Mouse (Mus musculus) embryo, embryonic 11 days (tissue): ENCODE results near the gene Utp18.
"Not testable (repeated sequence)": the region's sequence is repeated elsewhere in the genome, so short reads cannot be mapped to it uniquely, and the experiment has no call there.

Experiments
- DNase-seq: peaks from one replicate; pipeline ENCODE4 v3.0.0-alpha.2; 2015

Utp18 gene

DNA sequence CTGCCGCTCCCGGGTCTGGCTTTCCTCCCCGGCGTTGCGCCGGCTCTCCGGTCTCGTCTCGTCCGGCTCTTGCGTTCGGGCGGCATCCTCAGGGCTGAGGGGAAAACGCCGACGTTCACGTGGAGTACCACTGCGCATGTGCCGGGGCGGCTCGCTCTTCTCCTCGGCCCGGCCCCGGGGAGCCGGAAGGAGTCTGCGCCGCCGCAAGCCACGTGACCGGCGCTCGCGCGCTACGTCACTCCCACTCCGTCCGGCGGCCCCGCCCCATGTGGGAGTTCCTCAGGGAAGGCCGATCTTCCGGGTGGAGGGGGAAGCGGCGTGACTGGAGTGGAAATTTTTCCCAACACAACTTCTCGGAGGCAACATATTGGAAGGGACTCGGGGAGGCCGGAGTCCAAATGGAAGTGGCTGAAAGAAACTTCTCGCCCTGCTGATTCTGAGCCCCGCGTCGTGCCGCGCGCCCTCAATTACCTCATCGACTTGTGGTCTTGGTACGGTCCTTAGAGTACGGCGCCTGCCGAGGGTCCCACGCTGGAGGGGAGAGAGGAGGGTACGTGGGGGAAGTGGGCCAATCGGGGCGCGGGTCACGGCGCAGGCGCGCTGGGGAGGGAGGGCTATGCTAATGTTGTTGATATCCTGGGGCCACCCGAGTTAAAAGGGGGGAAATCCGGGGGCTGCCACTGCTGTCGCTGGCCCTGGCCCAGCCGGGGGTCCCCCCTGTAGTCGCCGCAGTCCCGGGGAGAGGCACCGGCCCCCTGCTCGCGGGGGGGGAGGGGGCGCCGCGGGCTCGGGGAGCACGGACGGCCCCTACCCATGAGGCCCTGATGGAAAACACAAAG, at the start of gene Utp18, which contains the start of gene Mbtd1:
Gene Utp18, minus strand, starts transcription at position 195 of the 839 bp plus-strand sequence.
Gene Mbtd1, plus strand, starts transcription at position 281 of the 839 bp plus-strand sequence.
- DNase-seq, result peak; percentile 99

- DNase-seq, result no peak
Observed at GRCm38 (mm10) chr11:93929106-93929505, 43.5 kb upstream of the Utp18 start.

DNA sequence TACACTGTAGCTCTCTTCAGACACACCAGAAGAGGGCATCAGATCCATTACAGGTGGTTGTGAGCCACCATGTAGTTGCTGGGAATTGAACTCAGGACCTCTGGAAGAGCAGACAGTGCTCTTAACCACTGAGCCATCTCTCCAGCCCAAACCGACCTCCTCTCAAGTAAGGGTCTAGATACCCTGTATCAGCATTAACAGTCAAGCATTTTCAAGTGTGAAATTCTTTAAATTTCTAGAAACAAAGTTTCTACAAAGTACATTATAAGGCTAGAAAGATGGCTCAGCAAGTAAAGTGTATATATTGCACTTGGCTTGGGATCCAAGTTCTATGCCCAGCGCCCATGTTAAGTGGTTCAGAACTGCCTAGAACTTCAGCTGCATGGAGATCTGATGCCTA, 29.5 kb upstream of the Utp18 start:
- DNase-seq, result not testable (repeated sequence)

DNA sequence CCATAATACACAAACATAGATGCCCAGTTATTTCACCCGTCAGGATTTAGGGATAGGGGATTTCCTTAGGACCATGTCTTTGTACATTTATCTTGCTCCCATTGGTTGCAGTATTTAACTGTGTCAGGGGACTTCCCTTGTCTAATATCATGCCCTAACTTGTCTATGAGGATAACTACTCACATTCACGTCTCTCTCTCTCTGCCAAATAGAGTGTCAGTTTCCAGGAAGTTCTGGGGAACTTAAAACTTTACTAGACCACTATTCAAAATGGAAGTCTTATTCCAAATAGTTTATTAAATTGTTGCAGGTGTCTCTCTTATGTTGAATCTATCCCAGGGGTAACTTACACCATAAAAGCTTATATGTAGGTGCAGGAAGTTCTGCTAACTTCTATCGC, 26.0 kb upstream of the Utp18 start:
- no peak for DNase-seq

DNA sequence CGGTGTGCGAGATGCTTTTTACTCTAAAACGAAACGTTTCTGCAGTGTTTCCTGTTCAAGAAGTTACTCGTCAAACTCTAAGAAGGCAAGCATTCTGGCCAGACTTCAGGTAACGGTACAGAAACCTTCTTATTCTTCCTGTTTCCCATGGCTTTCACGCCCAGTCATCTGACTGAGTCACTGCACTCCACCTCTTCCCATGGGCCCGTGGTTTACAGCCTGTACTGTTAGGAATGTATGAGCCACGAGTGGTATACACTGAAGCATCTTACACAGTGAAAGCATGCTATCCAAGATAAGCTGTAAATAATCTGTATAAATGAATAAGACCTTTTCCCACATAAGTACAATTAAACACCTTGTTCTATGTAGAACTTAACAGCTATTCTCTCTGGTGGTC, 23.3 kb upstream of the Utp18 start:
- DNase-seq, result no peak

GRCm38 (mm10) chr11:93907839-93908238, 22.3 kb upstream of the Utp18 start:
- DNase-seq, result no peak

- no peak for DNase-seq
Observed at GRCm38 (mm10) chr11:93906834-93907233, 21.3 kb upstream of the Utp18 start.

DNA sequence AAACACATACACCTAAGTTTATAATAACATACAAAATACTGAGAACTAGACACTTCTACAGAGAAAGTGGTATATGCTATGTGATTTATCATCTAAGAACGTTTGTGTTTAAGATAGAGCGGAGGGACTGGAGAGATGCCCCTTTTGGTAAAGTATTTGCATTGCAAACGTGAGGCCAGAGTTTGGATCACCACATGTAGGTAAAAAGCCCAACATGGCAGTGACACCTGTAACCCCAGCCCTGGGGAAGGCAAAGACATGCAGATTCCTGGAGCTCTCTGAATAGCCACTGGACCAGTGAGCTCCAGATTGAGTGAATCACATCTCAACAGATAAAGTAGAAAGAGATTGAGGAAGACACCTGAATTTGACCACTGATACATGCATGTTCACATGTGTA, 12.2 kb upstream of the Utp18 start:
- DNase-seq, result no peak

- DNase-seq, result peak; percentile 3
Observed at GRCm38 (mm10) chr11:93887080-93887447, 1.5 kb upstream of the Utp18 start.

- DNase-seq, result peak; percentile 68
Observed at GRCm38 (mm10) chr11:93886411-93887079, 979 bp upstream of the Utp18 start.

DNA sequence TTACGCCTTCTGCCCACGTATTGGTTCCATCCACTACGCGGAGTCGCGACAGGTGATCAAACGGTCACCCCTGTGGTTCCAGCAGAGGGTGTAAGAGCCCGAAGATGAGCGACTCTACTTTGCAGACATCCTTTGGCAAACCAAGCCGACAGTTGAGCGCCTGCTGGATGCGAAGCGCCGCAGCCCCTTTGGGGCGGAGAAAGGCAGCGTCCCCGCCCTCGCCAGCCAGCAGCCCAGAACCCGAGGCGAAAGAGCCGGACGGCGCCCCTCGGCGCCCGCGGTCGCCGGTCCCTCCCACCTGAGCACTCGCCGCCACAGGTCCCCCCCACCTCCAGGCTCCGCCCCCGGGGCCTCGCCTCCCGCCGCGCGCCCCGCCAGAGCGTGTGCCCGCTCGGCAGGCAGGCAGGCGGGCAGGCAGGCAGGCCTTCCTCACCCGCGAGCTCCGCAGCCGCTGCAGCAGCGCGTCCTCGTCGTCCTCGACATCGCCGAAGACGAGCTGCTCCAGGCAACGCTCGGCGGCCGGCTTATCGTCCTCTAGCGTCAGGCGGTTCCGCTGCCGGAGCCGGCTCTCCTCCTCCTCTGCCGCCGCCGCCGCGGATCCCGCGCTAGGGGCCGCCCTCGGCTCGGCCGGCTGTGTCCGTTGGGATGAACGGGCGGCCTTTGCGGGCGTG, 530 bp downstream of the Utp18 start:
- peak; percentile 79 for DNase-seq

DNA sequence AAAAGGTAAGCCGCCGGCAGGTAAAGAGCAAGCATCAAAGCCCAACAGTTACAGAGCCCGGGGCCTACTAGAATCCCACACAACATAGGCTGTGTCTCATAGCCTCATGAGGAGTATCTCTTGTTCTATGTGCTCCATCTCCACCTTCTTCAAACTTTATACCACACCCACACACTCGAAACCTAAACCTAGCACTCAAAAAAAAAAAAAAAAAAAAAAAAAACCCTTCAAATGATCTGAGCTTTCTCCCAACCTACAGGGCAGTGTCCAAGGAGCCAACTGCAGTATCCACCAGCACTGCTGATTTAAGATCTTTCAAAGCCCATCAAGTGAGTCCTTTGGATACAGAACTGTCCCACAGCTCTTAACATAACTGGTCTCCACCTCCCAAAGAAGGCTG, 1.5 kb downstream of the Utp18 start:
- DNase-seq, result no peak

DNA sequence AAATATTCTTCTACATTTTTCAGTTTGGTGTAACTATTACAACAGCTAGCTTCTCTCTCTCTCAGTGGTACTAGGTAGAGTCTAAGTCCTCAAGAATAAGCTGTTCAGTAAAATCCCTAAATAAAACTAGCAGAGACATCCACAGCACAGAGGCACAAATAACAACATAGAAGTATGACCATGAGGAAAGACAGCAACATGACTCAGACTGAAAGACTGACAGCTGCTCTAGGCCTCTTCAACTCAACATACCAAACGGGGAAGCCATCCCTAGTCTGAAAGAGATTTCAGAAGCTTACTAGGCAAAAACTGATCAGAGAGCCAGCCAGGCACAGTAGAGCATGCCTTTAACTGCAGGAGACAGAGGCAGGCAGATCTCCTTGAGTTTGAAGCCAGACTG, 22.9 kb downstream of the Utp18 start:
- DNase-seq, result no peak

- DNase-seq, result no peak
Observed at GRCm38 (mm10) chr11:93862045-93862623, 23.4 kb downstream of the Utp18 start.

DNA sequence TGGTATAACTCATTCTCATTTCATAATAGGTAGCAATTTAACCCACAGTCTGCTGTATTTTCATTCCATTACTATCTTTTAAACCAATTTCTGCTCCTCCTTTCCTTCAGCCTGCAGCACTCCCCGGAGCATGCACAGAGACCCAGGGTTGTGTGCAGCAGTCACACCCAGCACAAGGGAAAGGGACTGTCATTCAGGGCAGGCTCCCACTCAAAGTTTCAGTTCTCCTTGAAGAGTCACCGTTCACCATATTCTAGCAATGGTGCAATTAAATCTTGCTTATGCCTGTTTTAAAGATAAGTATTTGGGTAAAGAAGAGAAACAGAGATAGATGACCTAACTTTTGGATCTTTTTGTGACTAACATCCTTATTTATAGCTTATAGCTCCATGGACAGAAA, 24.4 kb downstream of the Utp18 start:
- no peak for DNase-seq

- no peak for DNase-seq
Observed at GRCm38 (mm10) chr11:93860540-93861172, 24.9 kb downstream of the Utp18 start.

GRCm38 (mm10) chr11:93856284-93856955, 29.1 kb downstream of the Utp18 start:
- DNase-seq, result peak; percentile 86

DNA sequence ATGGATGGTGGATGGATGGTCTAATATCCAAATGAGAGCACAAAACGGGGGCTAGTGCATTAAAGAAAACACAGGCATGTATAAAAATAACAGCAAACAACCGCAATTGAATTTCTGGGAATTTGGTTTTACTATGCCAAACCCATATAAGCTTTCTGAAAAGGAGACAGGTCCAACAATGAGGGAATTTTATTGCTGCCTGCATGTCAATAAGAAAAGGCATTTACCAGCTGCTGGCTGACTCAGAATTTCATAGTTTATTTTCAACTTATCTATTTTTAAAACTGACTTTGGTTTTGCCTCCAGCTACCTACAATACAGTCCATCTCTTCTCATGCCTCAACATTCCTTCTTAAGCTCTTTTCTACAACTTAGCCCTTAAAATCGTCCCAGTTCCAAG, 33.0 kb downstream of the Utp18 start:
- DNase-seq, result no peak

DNA sequence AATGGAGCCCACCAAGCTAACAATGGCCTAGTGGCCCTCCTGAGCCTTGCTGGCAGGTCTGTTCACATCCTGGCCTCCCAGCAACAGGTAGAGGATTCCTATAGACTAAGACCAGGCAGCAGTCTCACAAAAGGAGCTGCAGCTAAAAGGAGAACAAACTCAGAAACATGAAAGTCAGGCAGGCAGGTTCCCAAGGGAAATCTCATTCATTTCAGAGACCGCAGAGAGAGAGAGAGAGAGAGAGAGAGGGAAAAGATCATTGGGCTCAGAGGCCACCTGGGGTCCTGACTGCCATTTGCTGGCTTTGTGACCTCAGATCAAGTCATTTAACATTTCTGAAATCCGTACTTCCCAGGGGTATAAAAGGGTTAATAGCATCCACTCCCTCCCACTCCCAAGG, 38.2 kb downstream of the Utp18 start:
- peak; percentile 14 for DNase-seq

- DNase-seq, result no peak
Observed at GRCm38 (mm10) chr11:93835800-93836199, 49.8 kb downstream of the Utp18 start.

DNA sequence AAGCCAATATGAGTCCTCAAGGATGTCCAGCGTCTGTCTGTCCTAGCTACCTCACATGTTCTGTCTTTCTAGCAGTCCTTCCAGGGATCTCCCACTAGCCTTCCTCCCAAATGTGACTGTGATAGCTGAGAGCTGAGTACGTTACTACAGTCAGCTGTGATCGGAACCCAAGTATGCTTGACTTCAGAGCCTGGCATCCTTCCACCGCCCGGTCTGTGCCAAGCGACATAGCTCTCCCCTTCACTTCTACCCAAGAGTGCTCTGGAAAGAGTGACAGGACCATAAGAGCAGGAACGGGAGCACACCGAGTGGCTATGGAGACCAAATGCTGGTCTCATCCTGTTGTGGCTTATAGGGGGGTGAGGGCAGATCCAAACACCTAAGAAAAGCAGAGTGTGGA, 55.6 kb downstream of the Utp18 start:
- DNase-seq, result no peak

- no peak for DNase-seq
Observed at GRCm38 (mm10) chr11:93829327-93829679, 56.3 kb downstream of the Utp18 start.
